Mouse (Mus musculus): ENCODE data around the gene Dlx3.

DNA sequence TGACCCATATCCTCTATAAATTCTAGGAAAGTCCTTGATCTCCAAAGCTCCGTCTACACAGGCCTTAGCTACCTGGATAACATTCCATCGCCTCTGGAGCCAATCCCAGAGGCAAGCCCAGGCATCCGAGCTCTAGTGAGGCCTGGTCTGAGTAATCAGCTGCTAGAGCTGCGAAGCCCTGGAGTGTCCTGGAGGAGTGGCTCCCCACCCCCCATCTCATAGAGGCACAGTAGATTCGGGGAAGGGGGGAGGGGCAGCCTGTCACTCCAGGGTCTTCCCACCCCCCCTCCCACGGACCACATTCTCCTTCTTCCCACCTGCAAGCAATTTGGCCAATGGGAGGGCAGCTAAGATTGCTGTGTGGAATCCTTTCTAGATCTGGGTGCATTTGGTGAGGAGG is 17.4 kb downstream of the Dlx3 start:
- TF ChIP-seq POLR2A (IDR thresholded peaks at IDR 0.05; ENCODE audit: low read depth, low read length) = no peak
- TF ChIP-seq CTCF (IDR thresholded peaks at IDR 0.05; ENCODE audit: extremely low read depth, insufficient read length, insufficient replicate concordance, low read depth, low read length) = no peak
